Mouse (Mus musculus) 3134 (cell line): ENCODE results near the gene Atf6b.

Experiments used
- DNase-seq: peaks from one replicate; pipeline ENCODE4 v3.0.0-alpha.2; 2011; ENCODE audit warnings: low spot score; ENCODE audit not compliant: insufficient read length; ENCODE audit errors: extremely low read depth

Gene Atf6b

DNA sequence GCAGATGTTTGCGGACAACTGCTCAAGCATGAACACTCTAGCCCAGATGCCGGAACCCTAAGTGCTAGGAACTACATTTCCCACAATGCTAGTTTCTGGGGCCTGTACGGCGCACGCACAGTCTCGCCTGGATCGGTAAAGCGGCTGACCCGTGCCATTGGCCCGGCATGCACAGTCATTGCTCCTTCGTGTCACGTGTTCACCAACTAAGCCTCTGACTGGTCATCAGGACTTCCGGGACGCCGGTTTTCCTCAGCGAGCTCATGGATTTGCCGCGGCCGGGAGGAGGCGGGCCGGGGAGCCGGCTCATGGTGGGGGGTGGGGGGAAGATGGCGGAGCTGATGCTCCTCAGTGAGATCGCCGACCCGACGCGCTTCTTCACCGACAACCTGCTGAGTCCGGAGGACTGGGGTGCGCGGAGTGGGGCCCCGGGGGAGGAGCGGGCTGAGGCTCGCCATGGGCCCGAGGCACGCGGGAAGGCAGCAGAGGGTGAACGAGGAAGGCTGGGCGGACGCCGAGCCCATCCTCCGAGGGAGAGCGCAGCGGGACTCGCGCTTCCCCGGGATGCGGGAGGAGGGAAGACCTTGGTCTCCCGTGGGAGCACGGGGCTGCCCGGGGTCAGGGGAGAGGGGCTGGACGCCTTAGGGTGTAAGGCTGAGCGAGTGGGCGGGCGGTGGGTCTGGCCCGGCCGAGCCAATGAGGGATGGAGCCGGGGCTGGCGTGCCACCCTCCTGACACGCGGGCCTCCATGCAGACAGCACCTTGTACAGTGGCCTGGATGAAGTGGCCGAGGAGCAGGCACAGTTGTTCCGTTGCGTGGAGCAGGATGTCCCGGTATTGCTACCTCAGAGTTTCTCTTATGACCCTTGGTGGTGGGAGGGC, at the start of gene Atf6b:
Gene Atf6b (plus strand): TSS at position 241 of the 882 bp plus-strand sequence.
- DNase-seq = peak; percentile 91

GRCm38 (mm10) chr17:34597566-34598095, 49.3 kb upstream of the Atf6b start, which contains the start of gene Ager:
Gene Ager, plus strand, starts transcription at chr17:34597862.
- DNase-seq = no peak

DNA sequence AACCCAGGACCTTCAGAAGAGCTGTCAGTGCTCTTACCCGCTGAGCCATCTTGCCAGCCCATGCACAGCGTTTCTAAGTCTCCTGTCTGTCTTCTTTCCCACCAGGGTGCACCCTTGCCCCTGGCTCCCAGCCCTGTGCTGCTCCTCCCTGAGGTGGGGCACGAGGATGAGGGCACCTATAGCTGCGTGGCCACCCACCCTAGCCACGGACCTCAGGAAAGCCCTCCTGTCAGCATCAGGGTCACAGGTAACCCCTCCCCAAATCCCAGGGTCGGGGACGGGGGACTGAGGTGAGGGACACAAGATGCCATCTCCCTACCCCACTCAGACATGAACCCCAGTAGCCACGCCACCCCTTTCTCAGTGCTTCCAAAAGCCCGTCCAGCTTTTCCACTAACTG, 47.1 kb upstream of the Atf6b start:
- no peak for DNase-seq

DNA sequence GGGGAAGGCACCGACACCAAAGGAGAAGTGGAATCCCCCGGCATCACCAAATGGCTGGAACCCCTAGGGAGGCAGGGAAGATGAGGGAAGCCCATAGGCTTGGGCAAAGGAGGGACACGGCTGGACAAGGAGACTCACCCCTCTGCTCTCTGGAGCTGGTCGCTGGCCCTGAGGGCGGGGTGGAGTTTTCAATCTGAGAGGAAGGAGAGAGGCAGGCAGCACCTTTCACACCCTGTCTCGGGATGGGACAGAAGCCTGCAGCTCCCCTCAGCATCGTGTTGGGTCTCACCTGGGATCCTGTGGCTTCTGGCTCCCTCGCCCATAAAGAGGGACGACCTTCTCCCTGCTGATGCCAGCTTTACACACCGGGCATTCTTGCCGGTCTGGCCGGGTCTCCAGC, 45.1 kb upstream of the Atf6b start:
- no peak for DNase-seq

- no peak for DNase-seq
Measured at GRCm38 (mm10) chr17:34603375-34604060, 43.4 kb upstream of the Atf6b start, which contains the start of gene Rnf5. Gene Rnf5, minus strand, starts transcription at chr17:34603690.

DNA sequence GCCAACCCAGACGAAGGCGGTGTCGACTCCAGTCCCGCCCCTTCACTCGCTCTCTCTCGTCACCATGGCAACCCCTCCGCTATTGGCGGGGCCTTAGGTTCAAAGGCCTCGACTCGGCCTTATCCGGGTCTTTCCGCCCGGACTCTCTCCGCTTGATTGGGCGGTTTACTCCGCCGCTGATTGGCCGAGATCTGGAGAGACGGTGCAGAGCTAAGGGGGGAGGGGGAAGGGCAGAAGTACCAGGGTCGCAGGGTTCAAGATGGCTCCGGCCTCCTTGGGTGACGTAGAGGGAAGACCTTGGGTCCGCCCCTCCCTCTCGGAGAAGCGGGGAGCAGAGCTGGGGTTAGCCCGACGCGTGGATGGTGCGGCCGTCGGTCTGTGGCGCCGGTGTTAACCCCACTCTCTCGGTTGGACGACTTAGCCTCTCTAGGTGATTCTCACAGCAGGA, 42.9 kb upstream of the Atf6b start, which contains the start of gene Agpat1:
Gene Agpat1 (plus strand): TSS at position 202 of the 448 bp plus-strand sequence.
- DNase-seq = peak; percentile 99

DNA sequence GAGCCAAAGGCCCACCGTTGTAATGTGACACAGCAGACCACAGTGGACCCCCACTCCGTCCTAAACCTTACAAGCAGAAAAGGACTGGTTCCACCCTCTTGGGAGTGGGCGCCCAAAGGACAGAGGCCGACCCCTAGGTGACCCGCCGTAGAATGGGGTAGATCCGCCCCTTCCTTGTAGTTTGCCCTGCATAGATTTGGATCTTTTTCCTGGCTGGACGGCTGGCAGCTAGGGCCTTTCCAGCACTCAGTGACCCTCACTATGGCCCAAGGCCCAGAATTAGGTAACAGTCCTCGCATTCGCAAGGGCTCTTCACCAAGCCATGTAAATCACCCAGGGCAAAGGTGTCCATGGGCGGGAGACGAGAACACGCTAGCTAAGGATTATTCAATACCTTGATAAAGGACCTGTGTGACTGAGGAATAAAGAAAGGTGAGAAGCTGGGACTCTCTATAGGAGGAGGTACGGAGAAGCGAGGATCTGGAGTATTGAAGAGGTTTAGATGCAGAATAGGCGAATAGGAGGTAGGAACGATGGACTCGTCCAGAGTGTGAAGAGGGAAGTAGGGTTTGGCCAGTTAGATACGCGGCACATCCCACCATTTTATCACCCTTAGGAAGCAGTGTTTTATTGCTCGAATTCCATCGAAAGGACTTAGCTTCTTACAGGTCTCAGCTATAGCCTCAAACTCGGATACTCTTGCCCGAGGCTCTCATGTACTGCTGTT, 42.3 kb upstream of the Atf6b start:
- no peak for DNase-seq

DNA sequence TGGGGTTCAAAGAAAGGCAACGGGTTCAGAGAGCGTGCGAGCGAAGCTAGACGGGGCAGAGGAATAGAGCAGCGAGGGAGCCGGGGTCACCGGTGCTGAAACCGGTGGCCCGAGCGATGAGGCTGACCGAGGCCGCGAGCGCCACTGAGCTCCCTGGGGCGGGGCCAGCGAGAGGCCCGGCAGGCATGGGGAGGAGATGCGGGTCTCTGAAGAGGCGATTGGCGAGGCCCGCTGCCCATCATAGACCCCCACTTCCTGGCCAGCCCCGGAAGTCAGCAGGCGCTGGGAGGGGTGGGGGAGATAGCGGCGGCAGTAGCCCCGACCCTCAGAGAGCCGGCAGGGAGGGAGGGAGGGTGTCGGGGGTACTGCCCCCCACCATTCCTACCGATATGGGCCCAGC, 41.3 kb upstream of the Atf6b start:
- DNase-seq = peak; percentile 89

- peak; percentile 48 for DNase-seq
Measured at GRCm38 (mm10) chr17:34606186-34607039, 40.5 kb upstream of the Atf6b start.

GRCm38 (mm10) chr17:34607997-34608396, 38.9 kb upstream of the Atf6b start:
- no peak for DNase-seq

GRCm38 (mm10) chr17:34611050-34611449, 35.9 kb upstream of the Atf6b start:
- DNase-seq = no peak

- no peak for DNase-seq
Measured at GRCm38 (mm10) chr17:34613054-34613645, 33.8 kb upstream of the Atf6b start.

DNA sequence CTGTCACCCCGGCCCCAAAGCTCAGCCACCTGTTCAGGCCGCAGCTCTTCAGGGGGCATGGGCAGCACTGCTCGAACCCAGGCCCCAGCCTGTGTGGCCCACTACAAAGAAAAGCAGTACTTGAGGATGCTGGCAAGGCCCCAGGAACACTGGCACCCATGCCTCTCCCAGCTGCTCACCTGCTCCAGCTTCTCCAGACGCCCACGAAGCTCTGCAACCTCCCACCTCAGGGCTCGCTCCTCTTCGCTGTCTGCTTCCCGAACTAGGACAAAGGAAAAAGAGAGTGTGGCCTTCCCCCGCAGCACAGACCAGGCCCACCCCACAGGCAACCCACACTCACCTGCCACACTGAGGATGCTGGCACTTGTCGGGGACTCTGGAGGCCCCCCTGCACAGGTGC, 33.1 kb upstream of the Atf6b start:
- DNase-seq = no peak

DNA sequence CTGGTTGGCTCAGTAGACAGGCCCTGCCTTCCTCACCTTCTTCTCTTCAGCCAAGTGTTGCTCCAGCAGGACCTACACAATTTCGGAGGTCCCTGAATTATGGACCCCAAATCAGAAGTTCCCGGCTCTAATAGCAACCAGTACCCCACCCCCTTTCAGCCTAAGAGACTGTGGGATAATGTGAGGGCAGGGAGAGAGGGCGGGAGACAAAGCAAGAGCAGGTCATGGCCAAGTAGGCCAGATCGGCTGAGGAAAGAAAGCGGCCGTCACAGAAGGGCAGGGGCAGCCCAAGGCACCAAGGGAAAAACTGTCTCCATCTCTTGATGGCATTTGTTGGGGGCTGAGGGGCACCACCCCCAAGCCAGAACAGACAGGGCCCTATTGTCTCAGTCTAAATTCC, 31.1 kb upstream of the Atf6b start, which contains the start of gene Egfl8:
Gene Egfl8 (minus strand): TSS at position 101 of the 400 bp plus-strand sequence.
- no peak for DNase-seq

- DNase-seq = no peak
Measured at GRCm38 (mm10) chr17:34618999-34619398, 27.9 kb upstream of the Atf6b start.

- no peak for DNase-seq
Measured at GRCm38 (mm10) chr17:34621006-34621405, 25.9 kb upstream of the Atf6b start.

- no peak for DNase-seq
Measured at GRCm38 (mm10) chr17:34623161-34623560, 23.8 kb upstream of the Atf6b start.

DNA sequence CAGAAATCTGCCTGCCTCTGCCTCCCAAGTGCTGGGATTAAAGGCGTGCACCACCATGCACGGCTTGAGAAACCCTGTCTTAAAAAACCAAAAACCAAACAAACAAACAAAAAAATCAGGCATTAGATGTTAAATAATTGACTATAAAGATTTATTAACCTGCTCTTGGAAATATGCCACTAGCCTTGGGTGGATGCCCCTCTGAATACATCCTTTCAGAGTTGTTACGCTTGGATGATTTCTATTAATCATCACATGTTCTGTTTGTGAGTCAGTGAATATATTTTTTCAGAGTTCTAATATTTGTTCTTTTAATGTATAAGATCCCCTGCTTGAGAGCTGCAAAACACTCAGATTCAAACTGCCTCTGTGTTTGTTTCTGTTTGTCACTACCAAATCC, 22.0 kb upstream of the Atf6b start:
- no peak for DNase-seq

DNA sequence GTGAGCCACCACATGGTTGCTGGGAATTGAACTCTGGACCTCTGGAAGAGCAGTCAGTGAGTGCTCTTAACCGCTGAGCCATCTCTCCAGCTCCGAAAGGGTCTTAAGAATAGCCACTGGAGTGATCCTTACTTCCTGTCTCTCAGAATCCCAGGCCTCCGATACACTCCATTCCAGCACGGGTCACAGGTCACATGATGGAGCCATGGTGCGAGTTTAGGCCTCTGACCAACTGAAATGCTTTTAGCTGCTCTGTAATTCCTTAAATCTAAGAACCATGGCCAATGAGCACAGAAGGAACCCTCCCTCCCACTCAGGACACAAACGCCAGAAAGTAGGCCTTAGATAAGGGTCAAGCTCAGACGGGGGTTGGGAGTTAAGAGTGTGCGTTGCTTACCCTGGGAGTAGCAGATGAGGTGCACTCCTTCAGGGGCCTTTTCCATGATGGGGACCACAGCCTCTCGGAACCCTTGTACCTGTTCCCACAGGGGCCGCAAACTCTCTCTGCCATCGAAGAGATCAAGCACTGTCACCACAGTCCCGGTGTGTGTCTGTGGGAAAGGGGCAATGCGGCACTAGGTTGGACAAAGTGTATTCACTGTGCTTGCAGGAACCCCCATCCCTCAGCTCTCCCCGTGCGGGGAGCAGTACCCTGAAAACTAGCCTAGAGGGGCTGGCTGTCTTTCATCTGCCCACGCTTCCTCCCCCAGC, 20.7 kb upstream of the Atf6b start:
- DNase-seq = no peak
